In the genomic region with DNA sequence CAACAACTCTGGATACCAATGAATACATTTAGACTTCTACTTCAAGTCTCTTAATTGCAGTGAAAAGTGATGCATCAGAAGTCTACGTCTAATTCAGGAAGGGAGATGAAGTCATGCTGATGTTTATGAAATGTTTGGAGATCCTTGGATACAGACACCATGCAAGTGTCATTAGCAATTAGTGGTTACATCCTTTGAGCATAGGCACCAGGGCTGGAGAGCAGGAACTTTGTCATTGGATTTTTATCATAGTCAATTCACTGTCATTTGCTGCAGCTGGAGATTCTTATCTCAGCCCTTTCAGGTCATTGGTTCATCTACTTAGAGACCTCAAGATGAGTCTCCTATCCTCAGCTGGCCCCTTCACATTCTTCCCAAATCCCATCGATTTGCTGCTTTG, we compare ENCODE assay signal across 23 mouse cellular contexts. TPM values are rescaled to one million over a fixed set of nuclear protein-coding genes. Genes with fewer than 3 reads are reported as not detected.
"Had no signal": no experiment of that assay in that cellular context is flagged by ENCODE, and none has a peak within 500 bp of the region (broad histone marks: within the 10 kb centered on the region; RNA-seq: fewer than 3 reads in every experiment).

No protein-coding gene starts in this region.

- DNase-seq: gastrocnemius, postnatal 14 days; heart, adult 2 months; heart, postnatal 14 days; heart, postnatal 4 days; kidney, adult 18-20 months; kidney, adult 8-10 months; kidney, postnatal 10 days; kidney, postnatal 36 days; layer of hippocampus, adult 9-11 months; layer of hippocampus, postnatal 36 days; liver; liver, embryonic 13.5 days had no signal

- H3K4me1 ChIP-seq: hindbrain, embryonic 10.5 days; hindbrain, embryonic 12.5 days; intestine, embryonic 15.5 days; limb, embryonic 12.5 days; liver, embryonic 13.5 days had no signal

- H3K4me3 ChIP-seq: heart, adult 2 months; heart, embryonic 13.5 days; heart, embryonic 15.5 days; hindbrain, embryonic 10.5 days; hindbrain, embryonic 12.5 days; intestine, embryonic 15.5 days; left cerebral cortex, adult 2 months; limb, embryonic 10.5 days; limb, embryonic 12.5 days; liver, embryonic 13.5 days had no signal

- H3K27ac ChIP-seq: heart, embryonic 13.5 days; heart, embryonic 15.5 days; hindbrain, embryonic 10.5 days; hindbrain, embryonic 12.5 days; hindbrain, embryonic 14.5 days; intestine, embryonic 15.5 days; left cerebral cortex, adult 2 months; limb, embryonic 10.5 days; limb, embryonic 12.5 days; liver, embryonic 13.5 days had no signal

RNA-seq across cellular contexts. Expression of gene Lama4, which starts 30.6 kb away (rescaled TPM):
- total RNA-seq: granulocyte monocyte progenitor cell, adult 5-6 weeks had no signal
- polyA plus RNA-seq: inflammation-experienced regulatory T-cells, adult 6 months had no signal
